Mouse (Mus musculus) layer of hippocampus, adult 9-11 months (tissue): Measurements from ENCODE around the gene Prph.

Source experiments
- DNase-seq: peaks from one replicate; pipeline ENCODE4 v3.0.0; 2022

Gene Prph

DNA sequence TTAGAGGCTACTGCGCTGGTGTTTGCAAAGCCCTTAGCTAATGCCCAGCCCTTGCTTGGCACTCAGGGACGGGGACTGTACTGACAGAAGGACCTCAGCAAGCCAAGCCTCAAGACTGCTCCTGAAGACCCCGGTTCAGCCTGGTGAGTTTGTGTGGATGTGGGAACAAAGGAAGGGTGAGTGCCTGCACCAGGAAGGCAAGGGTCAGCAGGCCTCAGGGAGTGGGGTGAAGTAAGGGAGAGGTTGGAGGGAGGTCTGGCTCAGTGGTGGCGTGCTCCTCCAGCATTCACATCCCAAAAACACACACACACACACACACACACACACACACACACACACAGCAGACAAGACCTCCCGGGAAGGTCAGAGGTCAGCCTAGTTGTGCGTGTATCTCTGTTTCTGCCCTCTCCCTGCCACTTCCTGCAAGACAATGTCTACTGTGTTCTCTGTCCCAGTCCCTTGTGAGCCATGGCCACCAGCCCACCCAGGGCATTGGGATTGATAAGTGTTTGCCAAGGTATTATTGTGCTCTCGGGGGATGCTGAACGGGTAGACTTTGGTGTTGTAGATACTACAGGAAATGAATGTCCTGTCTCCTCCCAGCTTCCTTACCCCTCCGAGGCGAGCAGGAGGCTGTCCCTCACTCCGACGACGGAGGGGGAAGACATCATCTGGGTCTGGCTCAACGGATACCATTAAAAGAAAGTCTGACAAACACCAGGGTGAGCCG, 23.4 kb downstream of the Prph start:
- no peak for DNase-seq

DNA sequence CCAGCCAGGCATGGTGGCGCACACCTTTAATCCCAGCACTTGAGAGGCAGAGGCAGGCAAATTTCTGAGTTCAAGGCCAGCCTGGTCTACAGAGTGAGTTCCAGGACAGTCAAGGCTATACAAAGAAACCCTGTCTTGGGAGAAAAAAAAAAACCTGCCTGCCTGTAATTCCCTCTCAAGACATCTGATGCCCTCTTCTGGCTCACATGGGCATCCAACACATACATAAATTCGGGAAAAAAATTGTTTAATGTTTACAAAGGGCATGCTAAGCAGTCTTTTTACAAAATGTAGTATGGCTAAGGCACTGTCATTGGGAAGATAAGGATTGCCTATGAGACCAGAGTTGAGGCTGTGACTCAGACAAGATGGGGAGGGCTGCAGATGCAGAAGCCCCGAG, 24.8 kb downstream of the Prph start:
- DNase-seq, result no peak

DNA sequence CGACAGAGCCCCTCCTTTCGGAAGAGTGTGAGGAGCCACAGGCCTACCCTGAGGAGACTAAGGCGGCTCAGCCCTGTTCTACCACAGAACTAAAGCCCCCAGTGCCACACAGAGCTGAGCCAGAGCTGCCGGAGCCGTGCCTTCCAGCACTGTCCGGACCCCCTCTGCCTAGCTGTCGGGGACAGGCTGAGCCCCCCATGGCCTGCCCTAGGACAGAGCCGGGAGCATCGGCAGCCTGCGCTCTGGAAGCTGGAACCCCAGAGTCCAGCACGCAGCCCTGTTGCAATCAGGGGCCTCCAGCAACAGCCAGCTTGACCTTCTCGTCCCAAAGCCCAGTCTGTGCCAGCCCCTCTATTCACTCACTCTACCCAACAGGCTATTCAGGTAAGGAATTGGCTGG, 27.3 kb downstream of the Prph start:
- no peak for DNase-seq

DNA sequence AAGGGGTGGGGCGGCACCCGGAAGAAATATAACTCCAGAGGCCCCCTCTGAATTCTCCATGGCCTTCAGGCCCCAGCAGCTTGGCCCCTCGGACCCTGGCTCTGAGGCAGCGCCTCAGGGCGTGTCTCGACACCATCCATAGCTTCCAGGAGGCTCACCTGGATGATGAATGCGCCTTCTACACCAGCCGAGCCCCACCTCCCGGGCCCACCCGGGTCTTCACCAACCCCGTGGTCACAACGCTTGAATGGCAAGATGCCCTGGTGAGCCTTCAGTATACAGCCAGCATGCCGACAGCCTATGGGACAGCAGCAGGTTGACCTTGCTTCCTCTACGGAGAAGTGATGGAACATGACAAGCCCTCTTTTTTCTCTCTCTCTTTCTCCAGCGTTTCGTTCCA, 27.9 kb downstream of the Prph start:
- no peak for DNase-seq

DNA sequence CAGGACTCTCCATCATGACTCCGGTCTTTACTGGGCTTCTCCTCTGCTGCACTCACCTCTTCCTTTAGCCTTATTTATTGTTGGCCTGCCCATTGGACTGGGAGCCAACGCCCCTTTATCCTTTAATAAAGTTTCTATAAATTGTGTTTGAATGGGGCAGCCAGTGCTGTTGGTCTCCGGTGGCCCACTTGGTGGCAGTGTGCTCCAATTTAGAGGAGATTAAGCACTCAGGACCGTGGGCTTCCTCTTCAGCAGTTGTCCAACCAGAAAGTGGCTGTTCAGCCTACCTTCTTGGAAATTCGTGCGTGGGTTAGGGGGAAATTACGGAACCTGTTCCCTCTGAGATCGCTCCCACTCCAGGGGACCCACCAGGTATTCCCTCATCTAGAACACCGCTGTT, 28.3 kb downstream of the Prph start:
- no peak for DNase-seq

DNA sequence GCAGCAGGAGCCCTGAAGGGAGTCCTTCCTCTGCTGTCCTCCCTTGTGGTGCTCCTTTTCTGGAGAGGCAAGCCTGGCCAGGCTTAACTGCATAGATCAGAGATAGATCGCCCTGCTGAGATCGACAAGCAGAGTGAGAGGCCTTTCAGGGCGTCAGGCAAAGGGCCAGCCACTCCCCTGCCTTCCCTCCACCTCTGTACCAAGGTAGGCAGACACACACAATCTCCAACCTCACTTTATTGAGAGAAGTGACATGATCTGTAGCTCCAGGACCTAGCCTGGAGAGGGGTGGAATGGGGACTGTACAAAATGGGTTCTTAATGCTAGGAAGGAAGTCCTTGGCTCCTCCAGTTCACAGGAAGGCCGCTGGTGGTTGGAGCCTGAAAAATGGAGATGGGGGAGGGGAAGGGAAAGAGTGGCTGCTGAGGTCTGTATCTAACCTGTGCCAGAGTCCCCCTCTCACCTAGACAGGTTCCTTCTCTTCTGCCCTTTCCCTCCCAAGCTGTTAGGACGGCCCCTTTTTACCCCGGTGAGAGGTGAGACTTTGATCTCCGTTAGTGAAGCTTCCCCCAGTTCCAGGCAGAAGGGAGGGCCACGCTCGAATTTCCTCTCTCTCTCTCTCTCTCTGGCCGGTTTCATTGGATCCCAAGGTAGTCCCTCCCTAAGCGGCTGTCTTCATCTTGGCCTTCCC, 29.0 kb downstream of the Prph start:
- no peak for DNase-seq

DNA sequence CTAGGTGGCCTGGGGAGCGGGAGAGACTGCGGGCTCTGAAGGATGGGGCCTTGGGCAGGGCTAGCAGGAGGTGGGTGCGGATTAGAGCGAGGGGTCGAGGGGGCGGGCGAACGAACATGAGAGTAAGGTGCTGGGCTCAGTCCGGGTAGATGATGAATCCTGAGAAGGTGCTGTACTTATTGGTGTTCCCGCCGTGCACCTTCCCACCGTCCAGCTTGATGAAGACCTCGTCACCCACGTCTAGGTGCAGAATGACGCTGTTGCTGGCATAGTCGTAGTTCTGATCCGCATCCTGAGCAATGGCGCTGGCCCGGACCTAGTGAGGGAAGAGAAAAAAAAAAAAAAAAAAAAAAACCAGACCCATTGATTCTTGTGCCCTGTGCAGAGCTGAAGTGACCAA, 29.6 kb downstream of the Prph start:
- no peak for DNase-seq

DNA sequence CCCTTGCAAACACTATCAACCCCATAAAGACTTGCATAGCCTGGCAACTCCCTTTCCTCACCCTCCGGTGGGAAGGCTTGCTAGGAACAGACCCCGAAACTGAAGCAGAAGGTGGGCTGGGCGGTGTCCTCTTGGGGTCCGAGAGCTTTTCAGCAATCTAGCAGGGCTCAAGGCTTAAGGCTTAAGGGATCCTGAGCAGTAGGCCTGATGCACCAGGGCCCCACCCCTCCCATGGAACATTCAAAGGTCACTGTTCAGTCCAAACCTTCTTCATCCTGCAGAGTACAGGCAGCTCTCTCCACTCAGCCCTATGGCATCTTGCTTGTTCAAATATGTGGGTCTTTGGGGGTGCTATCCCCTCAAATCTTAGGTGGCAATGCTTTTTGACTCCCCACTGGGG, 31.0 kb downstream of the Prph start:
- DNase-seq, result no peak

DNA sequence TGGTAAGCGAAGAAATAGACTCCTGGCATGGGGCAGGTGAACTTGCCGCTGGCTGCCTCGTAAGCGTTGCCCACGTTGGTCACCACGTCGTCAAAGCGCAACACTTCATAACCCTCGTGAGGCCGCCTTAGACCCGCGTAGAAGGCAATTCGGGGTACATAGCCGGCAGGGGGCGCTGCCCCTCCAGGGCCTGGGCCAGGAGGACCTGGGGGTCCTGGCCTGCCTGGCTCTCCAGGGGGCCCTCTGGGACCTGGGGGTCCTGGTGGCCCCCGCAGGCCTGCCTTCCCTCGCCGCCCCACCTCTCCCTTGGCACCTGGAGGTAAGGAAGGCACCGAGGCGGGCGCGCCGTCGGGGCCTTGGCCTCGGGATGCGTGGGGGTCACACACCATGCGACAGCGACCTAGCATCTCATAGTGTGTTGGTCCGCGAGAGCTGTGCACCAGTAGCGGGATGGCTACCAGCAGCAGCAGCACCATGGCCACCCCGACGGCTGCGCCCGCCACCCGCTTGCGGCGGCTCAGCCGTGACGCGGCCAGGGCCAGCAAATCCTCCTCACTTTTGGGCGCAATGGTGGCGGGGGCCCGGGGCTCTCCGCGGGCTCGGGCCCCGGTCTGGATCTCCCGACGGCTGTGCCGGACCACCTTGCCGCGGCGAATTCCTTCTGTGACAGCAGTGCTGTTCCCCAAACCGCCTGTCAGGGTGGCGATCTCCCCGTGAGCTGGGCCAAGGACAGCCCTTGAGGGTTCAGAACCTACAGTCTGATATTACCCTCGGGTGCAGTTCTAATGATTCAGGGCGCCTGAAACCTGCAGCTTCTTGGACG, 32.5 kb downstream of the Prph start, which contains the start of gene C1ql4:
Gene C1ql4 (minus strand): TSS at position 565 of the 823 bp plus-strand sequence.
- DNase-seq, result no peak

DNA sequence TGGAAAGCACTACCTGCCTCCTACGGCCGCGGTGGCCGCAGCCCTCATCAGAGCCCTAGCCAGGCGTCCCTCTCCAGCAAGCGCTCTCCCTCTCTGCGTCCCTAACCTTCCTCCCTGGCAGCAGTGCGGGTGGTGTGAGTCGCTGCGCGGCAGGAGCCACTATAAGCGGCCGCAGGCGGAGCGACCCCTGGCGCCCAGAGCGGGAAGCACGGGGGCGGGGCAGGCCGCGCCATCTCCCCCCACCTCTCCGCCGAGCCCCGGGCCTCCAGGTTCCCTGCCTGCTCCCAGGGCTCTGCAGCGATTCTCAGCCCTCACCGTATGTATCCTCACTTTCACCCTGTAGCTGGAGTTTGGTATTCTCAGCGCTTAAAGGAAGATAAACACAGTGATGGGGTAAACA, 33.3 kb downstream of the Prph start:
- peak; percentile 34 for DNase-seq

DNA sequence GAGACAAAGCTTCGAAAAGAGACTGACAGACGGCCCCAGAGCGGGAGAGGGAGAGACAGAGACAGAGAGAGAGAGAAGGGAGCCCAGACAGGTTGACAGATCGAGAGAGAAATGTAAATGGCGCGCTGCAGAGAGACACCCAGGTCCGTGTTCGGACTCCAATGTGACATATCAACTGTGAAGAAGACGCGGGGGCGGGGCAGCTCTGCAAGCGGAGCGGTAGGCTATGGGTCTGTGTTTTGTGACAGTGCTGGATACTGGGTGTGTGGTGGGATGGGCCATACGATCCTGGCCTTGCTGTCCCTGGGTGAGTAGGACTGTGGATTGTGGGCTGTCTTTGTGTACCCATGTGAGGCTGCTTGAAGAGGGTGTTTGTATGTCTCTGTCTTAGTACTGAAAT, 34.1 kb downstream of the Prph start:
- no peak for DNase-seq

DNA sequence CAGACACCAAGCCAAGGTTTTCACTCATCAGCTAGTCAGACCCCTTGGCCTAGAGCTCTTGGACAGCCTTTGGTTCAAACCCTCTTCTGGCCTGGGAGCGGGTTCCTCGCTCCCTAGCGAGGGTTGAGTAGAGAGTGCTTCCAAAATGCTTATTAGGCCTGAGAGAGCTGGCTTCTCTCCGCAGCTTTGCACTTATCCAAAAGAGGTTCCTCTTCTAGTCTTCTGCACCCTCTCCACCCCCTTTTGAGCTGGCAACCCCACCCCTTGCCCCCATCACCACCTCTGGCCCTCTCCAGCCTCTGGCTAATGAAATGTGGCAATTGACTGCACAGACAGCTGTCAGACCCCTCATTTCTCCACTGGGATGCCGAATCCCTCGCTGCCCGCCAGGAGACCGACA, 37.9 kb downstream of the Prph start, which contains the start of gene Dnajc22:
Gene Dnajc22 (plus strand): TSS at position 301 of the 400 bp plus-strand sequence.
- DNase-seq, result no peak

DNA sequence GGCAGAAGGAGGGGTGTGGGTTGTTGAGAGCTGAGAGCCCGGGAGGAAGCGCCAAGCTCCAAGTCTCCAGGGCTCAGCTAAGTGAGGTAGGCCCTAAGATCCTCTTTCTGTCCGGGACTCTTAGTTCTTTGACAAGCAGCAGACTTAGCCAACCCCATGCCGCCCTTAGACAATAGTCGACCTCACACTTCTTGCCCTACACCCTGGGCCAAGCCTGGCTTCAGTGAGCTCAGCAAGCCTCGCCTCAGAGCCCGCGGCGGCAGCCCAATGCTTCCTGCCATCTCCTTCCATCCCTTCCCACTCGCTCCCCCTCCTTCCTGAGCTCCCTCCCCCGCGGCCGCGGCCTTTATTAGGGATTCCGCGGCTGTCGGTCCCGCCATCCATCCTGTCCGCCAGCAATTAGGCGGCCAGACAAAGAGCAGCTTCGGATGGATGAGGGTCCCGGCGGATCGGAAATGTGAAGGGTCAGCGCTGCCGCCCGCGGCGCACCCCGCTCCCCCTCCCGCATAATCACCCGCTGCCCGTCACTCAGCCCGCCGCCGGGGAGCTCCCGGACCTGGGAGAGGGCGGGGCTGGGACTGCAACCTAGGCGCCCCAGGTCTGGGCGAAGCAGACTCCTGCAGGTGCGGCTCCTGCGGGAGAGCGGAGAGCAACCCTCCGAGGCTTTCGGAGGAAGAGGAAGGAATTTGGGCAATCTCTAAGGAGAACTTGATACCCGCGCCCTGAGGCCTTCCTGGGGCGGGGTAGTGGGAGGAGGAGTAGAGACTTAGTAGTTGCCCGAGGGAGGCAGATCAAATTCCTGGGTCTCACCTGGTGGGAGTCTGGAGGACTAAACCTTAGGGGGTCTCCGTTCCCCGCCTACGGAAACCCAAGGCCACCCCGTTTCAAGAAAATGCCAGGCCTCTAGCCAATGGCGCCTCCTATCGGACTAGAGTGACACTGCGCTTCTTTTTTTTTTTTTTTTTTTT, 38.6 kb downstream of the Prph start:
- peak; percentile 46 for DNase-seq

DNA sequence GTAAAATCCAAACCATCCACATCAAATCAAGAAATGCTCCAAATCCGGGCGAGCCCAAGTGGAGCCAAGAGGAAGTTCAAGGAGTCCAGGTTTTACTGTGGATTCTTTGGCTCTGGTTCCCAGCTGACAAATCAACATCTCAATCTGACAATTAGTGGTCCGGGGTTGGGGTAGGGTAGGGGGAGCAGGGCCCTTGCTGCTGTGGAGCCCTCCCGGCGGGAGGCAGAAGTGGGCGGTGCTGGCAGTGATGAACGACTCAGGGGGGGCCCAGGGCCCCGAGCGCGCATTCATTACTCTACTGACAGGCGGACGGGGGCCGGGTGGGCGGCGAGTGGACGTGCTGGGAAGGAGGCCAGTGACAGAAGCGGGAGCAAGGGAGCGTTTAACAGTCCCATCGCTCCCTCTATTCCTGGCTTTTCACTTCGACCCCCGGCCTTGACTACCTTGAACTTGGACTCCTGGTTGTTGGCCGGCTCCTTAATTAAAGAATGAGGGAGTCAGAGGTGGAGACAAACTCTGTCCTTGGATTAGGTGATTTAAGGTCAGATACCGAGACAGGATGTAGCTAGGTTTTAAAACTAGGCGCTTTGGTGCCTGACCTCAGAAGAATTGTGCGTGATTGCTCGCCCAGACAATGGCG, 39.8 kb downstream of the Prph start:
- no peak for DNase-seq

DNA sequence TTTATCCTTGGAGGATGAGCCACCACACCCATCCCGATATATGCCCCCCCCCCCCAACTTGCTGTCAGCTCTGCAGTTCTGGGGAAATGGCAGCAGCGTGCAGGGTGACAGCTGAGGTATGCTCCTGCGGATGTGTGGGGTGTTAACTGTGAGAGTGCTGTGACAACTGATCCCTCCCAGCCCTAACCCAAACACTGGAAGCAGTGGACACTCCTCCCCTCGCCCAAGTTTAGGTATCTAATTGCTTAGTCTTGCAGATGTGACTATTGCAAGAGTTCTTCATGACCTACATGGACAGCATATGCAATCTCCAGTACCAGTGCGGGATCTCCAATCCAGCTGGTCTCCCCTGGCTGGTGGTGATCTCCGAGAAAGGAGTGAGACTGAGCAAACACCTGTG, 40.4 kb downstream of the Prph start:
- no peak for DNase-seq

DNA sequence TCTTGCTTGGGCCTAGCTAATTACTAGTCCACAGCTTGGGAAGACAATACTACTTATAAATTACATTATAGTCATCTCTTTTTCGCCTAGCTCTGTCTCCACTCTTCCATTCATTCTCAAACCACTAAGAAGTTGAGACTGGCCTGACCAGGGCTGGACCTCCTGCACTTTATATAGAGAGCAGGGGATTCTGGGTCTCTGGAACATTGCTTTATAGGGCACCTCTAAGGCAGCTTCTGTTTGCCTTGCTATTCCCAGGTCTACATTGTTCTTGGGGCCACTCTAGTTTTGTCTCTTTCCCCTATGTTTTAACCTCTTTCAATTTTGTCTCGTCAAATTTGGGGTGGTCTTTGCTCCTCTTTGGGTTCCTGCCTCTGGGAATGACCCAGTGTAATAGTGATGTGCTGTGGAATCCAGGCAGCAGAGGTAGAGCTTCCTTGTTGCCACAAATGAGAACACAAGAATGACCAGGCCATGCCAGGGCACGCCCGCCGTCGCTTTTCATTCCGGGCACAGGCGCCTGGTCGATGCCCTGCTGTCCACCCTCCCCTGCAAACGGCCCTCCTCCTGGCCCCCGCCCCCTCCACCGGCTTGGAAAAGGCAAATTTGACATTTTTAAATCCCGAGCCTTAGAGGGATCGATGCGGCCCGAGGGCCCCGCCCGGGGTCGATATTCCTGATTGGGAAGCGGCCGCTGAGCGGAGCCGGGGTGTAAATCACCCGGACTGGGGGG, 41.3 kb downstream of the Prph start:
- no peak for DNase-seq

DNA sequence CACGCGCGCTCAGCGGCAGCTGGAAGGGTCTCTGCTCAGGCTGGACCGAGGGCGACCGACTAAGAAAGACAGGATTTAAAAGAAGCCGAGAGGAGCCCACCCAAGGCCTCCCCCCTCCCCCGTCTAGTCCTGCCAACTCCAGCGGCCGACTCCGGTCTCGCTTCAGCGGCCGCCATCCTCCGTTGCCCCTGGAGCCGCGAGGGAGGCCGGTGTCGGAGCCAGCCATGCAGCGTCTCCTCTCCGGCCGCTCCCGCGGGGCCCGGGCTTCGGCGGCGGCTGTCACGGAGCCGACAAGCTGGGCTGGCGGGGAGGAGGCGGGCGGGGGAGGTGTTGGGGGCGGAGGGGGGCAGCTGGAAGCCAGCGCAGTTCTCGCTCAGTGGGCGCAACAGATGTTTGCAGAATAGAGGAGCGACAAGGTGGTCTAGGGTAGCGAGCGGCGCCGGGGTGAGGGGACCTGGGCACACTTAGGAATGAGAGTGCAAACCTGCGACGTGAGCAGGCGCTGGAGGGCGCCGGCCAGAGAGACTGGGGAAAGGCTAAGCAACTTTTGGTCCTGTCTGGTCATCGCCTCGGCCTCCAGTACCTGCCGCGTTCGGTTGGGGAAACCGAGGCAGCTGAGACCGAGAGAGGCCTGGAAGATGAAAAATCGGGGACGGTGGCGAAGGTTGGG, 42.0 kb downstream of the Prph start:
- no peak for DNase-seq

DNA sequence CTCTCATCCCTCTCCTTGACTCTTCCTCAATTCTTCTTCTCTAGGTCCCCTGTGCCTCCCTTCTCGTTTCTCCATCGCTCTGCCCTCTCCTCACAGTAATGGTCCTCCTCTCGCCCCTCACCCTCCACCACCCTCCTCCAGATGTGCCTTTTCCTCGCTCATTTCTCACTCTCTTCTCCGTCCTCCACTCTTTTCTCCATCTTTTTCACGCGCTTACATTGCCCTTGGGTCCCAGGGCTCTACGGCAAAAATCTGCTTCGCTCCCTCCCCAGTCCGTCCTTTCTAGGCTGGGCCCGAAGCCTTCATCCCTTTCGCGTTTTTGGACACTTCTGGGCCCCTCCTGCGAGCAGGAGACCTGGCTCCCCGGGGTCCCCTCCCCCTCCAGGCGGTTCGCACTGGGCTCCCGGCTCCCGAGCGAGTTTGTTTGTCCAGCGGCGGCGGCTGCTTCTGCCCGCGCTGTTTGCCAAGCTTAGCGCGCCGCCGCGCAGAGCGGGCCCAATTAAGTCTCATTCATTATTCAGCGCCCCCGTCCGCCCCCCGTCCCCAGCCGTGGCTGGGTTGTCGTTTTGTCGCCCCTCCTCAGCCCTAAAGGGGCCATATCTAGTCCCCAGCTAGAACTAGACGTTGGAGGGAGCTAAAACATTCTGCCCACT, 43.0 kb downstream of the Prph start:
- no peak for DNase-seq

DNA sequence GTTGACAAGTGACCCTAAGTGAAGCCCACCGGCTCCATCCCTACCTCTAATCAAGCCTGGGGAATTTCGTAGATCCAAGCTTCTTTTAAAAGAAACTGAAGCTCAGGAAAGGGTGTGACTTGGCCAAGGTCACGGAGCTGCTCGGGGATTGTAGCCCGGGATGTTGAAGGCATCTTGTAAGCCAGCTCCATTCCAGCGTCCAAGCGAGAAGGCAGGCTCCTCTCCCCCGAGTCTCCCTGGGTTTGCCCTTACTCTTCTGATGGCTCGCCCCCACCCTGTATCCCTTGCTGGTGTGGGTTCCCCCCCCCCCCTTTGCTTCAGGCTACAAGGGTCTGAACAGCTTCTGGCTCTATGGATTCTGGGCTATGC, 43.5 kb downstream of the Prph start:
- no peak for DNase-seq

DNA sequence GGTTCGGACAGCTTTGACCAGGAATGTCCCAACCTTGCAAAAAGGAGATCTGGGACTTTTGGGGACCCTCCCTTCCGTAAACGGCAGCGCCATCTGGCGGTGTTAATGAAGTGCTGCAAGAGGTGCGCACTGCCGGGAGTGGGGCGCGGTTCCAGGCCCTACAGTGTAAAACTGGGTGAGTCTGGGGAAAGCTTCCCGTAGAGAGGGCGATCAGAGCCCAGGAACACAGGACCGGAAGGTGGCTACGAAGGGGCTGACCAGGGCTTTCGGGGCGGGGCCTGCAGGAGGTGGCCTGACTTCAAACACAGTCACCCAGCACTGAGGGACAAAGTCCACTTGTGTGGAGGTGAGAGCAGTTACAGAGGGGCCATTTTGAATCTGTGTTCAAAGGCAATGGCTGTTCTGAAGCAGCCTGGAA, 44.2 kb downstream of the Prph start:
- DNase-seq, result no peak
